Mouse (Mus musculus): Measurements from ENCODE around the gene 4931406P16Rik. TPM values are rescaled to one million over a fixed set of nuclear protein-coding genes. Genes with fewer than 3 reads are reported as not detected.

Gene 4931406P16Rik
- total and polyA plus RNA-seq, 3 experiments, result 23.5 to 45.7 (median 25.5) TPM

DNA sequence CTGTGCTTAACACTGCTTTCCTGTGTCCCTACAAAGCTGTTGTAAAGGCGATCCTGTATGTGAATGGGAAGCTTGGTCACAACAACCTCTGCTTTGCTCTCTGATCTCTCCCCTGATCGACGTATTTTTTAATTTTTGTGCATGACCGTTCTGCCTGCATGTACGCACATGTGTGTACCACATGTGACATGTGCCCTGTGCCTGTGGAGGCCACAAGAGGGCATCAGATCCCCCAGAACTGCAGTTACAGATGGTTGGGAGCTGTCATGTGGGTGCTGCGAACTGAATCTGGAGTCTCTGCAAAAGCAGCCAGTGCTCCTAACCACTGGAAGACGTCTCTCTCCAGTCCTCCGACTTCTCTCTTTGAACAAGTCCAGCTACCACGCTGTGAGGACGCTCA lies 91.0 kb downstream of the 4931406P16Rik start:
- Histone ChIP-seq H3K27me3 (ENCODE audit: insufficient read depth, low read length) (no peaks in the 10 kb centered on the region), H3K4me1 (ENCODE audit: insufficient read depth, low read depth, low read length) (peaks cover 72% of the 10 kb centered on the region), H3K36me3 (replicated peaks) (peaks cover 100% of the 10 kb centered on the region), H3K9me3 (replicated peaks) (no peaks in the 10 kb centered on the region), H3K4me3 (ENCODE audit: low read depth, low read length) (no peak overlapping the region)
- no peak for TF ChIP-seq GATA2 (IDR thresholded peaks at IDR 0.05; ENCODE audit: borderline replicate concordance, low read depth, low read length)
- TF ChIP-seq CTCF (IDR thresholded peaks at IDR 0.05; ENCODE audit: low read depth, low read length), result no peak
- TF ChIP-seq GATA1 (IDR thresholded peaks at IDR 0.05; ENCODE audit: borderline replicate concordance, low read length), result no peak
- TF ChIP-seq POLR2AphosphoS5 (IDR thresholded peaks at IDR 0.05; ENCODE audit: insufficient replicate concordance, low read depth, low read length), result no peak
- no peak for TF ChIP-seq TAL1 (conservative IDR thresholded peaks at IDR 0.05; ENCODE audit: low read depth, low read length)
- no peak for ATAC-seq (ENCODE audit: extremely low read depth, insufficient number of reproducible peaks, low FRiP score, poor library complexity, severe bottlenecking)
- no peak for DNase-seq (ENCODE audit: low spot score)

DNA sequence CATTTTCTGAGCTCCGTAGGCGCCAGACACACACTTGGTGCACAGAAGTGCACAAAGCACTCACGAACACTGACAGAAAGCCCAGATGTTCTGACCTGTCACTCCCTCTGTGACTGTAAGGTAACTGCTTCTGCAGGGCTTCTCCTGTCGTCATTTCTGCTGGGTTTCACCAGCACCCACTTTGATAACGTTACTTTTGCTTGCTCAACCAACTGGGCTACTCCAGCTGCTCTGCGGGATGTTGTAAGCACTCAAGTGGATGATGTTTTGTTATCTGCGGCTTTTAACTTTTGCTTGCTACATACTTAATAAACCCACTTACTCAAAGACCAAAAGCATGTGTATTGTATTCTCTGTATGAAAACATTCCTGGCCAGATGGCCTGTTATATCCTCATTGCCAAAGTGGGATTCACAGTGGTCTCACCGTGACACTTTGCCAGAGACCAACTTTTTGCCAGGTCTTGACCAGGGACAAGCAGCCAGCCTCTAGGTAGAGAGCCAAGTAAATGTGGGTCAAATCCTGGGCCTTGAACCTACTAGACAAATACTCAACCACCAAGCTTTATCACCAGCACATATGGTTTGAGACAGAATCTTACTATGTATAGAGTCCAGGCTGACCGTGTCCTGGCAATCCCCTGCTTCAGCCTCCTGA lies 91.6 kb downstream of the 4931406P16Rik start:
- H3K27me3 ChIP-seq (ENCODE audit: insufficient read depth, low read length), result no peaks in the 10 kb centered on the region
- H3K4me1 ChIP-seq (ENCODE audit: insufficient read depth, low read depth, low read length), result peaks cover 67% of the 10 kb centered on the region
- peaks cover 100% of the 10 kb centered on the region for H3K36me3 ChIP-seq (replicated peaks)
- H3K4me3 ChIP-seq (ENCODE audit: low read depth, low read length), result peak overlapping the region; percentile 14; the same call in 1 of the 2 replicates
- DNase-seq (ENCODE audit: low spot score) (no peak), ATAC-seq (ENCODE audit: extremely low read depth, insufficient number of reproducible peaks, low FRiP score, poor library complexity, severe bottlenecking) (no peak)
- H3K9me3 ChIP-seq (replicated peaks), result no peaks in the 10 kb centered on the region
- TF ChIP-seq POLR2AphosphoS5 (IDR thresholded peaks at IDR 0.05; ENCODE audit: insufficient replicate concordance, low read depth, low read length) (no peak), GATA1 (IDR thresholded peaks at IDR 0.05; ENCODE audit: borderline replicate concordance, low read length) (no peak), CTCF (IDR thresholded peaks at IDR 0.05; ENCODE audit: low read depth, low read length) (no peak), TAL1 (conservative IDR thresholded peaks at IDR 0.05; ENCODE audit: low read depth, low read length) (no peak), GATA2 (IDR thresholded peaks at IDR 0.05; ENCODE audit: borderline replicate concordance, low read depth, low read length) (no peak)

DNA sequence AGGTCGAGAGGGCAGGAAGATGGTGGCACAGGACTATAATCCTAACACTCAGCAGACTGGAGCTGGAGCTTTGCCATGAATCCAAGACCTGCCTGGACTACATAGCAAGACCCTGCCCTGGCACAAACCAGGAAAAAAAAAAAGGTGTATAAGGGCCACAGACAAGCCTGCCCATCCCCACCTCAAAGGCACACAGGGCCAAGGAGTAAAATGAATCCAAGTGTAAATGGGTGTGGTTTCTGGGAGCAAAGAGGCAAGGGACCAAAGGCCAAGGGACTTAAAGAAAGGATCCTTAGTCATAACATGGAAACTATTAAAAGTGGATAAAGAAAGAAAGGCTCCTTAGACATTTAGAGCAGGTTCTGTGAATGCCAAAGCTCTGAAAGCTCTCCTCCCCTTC lies 94.9 kb downstream of the 4931406P16Rik start:
- no peaks in the 10 kb centered on the region for H3K27me3 ChIP-seq (ENCODE audit: insufficient read depth, low read length)
- DNase-seq (ENCODE audit: low spot score), result no peak
- no peak for ATAC-seq (ENCODE audit: extremely low read depth, insufficient number of reproducible peaks, low FRiP score, poor library complexity, severe bottlenecking)
- H3K4me1 ChIP-seq (ENCODE audit: insufficient read depth, low read depth, low read length), result peaks cover 66% of the 10 kb centered on the region
- H3K4me3 ChIP-seq (ENCODE audit: low read depth, low read length), result no peak overlapping the region
- TF ChIP-seq CTCF (IDR thresholded peaks at IDR 0.05; ENCODE audit: low read depth, low read length) (no peak), POLR2AphosphoS5 (IDR thresholded peaks at IDR 0.05; ENCODE audit: insufficient replicate concordance, low read depth, low read length) (no peak), GATA2 (IDR thresholded peaks at IDR 0.05; ENCODE audit: borderline replicate concordance, low read depth, low read length) (no peak), TAL1 (conservative IDR thresholded peaks at IDR 0.05; ENCODE audit: low read depth, low read length) (no peak), GATA1 (IDR thresholded peaks at IDR 0.05; ENCODE audit: borderline replicate concordance, low read length) (no peak)
- no peaks in the 10 kb centered on the region for H3K9me3 ChIP-seq (replicated peaks)
- peaks cover 100% of the 10 kb centered on the region for H3K36me3 ChIP-seq (replicated peaks)

DNA sequence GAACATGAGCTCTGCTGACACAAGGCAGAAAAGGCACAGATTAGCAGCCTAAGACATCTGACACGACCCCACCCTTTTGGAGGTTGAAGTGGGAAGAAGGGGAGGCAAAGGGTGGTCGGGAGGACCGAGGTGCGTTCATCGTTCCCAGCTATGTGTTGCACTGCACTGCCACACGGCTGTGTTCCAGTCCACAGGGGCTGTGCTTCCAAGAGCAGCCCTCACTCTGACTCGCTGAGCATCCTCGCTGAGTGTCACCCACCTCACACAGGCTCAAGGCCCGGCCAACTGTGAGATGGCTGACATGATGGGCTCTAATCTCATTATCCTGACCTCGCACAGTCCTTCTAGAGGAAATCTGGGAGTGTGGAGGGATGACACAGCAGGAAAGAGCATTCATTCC lies 96.9 kb downstream of the 4931406P16Rik start:
- no peaks in the 10 kb centered on the region for H3K27me3 ChIP-seq (ENCODE audit: insufficient read depth, low read length)
- TF ChIP-seq GATA1 (IDR thresholded peaks at IDR 0.05; ENCODE audit: borderline replicate concordance, low read length) (no peak), CTCF (IDR thresholded peaks at IDR 0.05; ENCODE audit: low read depth, low read length) (no peak), GATA2 (IDR thresholded peaks at IDR 0.05; ENCODE audit: borderline replicate concordance, low read depth, low read length) (no peak), POLR2AphosphoS5 (IDR thresholded peaks at IDR 0.05; ENCODE audit: insufficient replicate concordance, low read depth, low read length) (no peak), TAL1 (conservative IDR thresholded peaks at IDR 0.05; ENCODE audit: low read depth, low read length) (no peak)
- peak overlapping the region; percentile 18; the same call in 1 of the 2 replicates for H3K4me3 ChIP-seq (ENCODE audit: low read depth, low read length)
- DNase-seq (ENCODE audit: low spot score), result no peak
- H3K4me1 ChIP-seq (ENCODE audit: insufficient read depth, low read depth, low read length), result peaks cover 60% of the 10 kb centered on the region
- no peaks in the 10 kb centered on the region for H3K9me3 ChIP-seq (replicated peaks)
- ATAC-seq (ENCODE audit: extremely low read depth, insufficient number of reproducible peaks, low FRiP score, poor library complexity, severe bottlenecking), result no peak
- peaks cover 100% of the 10 kb centered on the region for H3K36me3 ChIP-seq (replicated peaks)

DNA sequence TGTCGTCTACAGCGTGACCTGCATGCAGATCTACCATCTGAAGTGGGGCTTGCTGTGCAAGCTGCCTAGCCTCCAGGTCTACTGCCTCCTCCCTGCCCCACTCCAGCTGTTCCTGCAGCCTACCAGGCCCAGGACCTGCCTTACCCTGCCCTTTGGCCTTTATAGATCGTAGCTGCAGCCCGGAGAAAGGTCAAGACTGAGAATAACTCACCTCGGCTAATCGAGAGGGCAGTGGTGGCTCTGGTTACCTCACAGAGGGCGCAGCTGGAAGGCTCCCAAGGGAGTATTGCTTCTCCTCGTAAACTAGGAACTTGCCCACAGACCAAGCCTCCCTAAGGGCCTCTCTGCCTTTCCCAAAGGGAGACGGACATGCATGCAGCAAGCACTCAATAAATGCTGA lies 97.9 kb downstream of the 4931406P16Rik start:
- Histone ChIP-seq H3K9me3 (replicated peaks) (no peaks in the 10 kb centered on the region), H3K4me3 (ENCODE audit: low read depth, low read length) (no peak overlapping the region), H3K27me3 (ENCODE audit: insufficient read depth, low read length) (no peaks in the 10 kb centered on the region), H3K4me1 (ENCODE audit: insufficient read depth, low read depth, low read length) (peaks cover 55% of the 10 kb centered on the region), H3K36me3 (replicated peaks) (peaks cover 100% of the 10 kb centered on the region)
- no peak for DNase-seq (ENCODE audit: low spot score)
- no peak for ATAC-seq (ENCODE audit: extremely low read depth, insufficient number of reproducible peaks, low FRiP score, poor library complexity, severe bottlenecking)
- TF ChIP-seq GATA2 (IDR thresholded peaks at IDR 0.05; ENCODE audit: borderline replicate concordance, low read depth, low read length), result no peak
- no peak; the same call in 1 of the 2 replicates for TF ChIP-seq POLR2AphosphoS5 (IDR thresholded peaks at IDR 0.05; ENCODE audit: insufficient replicate concordance, low read depth, low read length)
- no peak for TF ChIP-seq TAL1 (conservative IDR thresholded peaks at IDR 0.05; ENCODE audit: low read depth, low read length)
- TF ChIP-seq CTCF (IDR thresholded peaks at IDR 0.05; ENCODE audit: low read depth, low read length), result no peak
- no peak for TF ChIP-seq GATA1 (IDR thresholded peaks at IDR 0.05; ENCODE audit: borderline replicate concordance, low read length)

DNA sequence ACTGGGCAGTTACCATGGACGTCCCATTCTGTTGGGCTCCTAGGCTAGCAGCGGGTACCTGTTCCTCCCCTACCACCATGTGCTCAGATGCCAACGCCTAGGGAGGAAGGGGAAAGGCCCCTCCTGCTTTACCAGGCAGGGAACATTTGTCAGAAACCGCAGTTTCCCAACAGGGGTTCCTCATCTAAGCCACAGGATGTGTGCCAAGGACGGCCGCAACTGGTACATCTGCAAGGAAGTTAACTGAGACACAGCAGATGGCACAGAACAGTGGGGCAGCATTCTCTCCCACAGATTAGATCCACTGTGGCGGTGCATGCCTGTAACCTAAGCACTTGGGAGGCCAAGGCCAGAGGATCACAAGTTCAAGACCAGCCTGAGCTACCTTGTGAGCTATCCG lies 98.7 kb downstream of the 4931406P16Rik start:
- TF ChIP-seq CTCF (IDR thresholded peaks at IDR 0.05; ENCODE audit: low read depth, low read length), result no peak
- TF ChIP-seq GATA1 (IDR thresholded peaks at IDR 0.05; ENCODE audit: borderline replicate concordance, low read length), result no peak
- TF ChIP-seq POLR2AphosphoS5 (IDR thresholded peaks at IDR 0.05; ENCODE audit: insufficient replicate concordance, low read depth, low read length), result no peak
- no peak for TF ChIP-seq GATA2 (IDR thresholded peaks at IDR 0.05; ENCODE audit: borderline replicate concordance, low read depth, low read length)
- TF ChIP-seq TAL1 (conservative IDR thresholded peaks at IDR 0.05; ENCODE audit: low read depth, low read length), result no peak
- no peaks in the 10 kb centered on the region for H3K27me3 ChIP-seq (ENCODE audit: insufficient read depth, low read length)
- peaks cover 58% of the 10 kb centered on the region for H3K4me1 ChIP-seq (ENCODE audit: insufficient read depth, low read depth, low read length)
- ATAC-seq (ENCODE audit: extremely low read depth, insufficient number of reproducible peaks, low FRiP score, poor library complexity, severe bottlenecking), result no peak
- H3K9me3 ChIP-seq (replicated peaks), result no peaks in the 10 kb centered on the region
- DNase-seq (ENCODE audit: low spot score), result no peak
- no peak overlapping the region for H3K4me3 ChIP-seq (ENCODE audit: low read depth, low read length)
- H3K36me3 ChIP-seq (replicated peaks), result peaks cover 100% of the 10 kb centered on the region
